Mouse (Mus musculus) CD8-positive naive resting alpha-beta T cell, adult 2 months (primary cell): Measurements from ENCODE around the gene Crybb3.
"Not testable (repeated sequence)": the region's sequence is repeated elsewhere in the genome, so short reads cannot be mapped to it uniquely, and the experiment has no call there.

ENCODE experiments used
- DNase-seq, 2 experiments: peaks; one replicate each; pipeline ENCODE4 v3.0.0; 2022; ENCODE audit warnings: low read depth in 2 of 2, low spot score in 2 of 2

Crybb3 gene

DNA sequence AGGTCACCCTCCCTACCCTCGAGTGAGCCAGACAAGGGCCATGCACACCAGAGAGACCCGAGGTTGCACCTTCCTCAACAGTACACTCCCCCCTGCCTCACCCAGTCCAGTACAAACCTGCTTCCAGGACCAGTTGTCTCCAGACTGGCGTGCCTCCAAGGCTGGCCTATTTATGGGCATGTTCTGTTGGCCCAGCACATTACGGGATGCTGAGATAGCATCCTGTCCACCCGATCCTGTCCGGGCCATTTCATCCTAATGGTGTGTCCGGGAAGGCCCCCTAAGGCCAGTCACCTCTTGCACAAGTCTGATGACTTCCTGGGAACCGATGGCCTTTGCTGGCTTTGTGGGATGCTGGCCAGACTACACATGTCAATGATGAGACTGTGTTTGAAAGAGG, at the start of gene Crybb3:
Gene Crybb3, minus strand, starts transcription at position 146 of the 400 bp plus-strand sequence.
- no peak for DNase-seq

DNA sequence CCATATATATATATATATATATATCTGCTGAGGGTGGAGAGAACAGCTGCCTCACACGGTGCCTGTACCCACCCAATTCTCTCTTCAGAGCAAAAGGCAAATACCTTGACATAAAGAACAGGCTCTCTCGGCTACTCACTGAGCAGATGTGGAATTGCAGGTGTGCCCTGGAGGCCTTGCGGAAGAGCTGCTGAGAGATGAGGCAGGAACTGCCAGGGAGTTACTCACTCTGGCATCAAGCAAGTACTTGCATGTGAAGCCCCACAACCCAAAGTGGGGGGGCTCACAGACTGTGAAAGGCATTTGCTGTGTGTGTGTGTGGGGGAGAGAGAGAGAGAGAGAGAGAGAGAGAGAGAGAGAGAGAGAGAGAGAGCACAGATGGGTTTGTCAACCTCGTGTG, 47.0 kb upstream of the Crybb3 start:
- DNase-seq, result no peak

DNA sequence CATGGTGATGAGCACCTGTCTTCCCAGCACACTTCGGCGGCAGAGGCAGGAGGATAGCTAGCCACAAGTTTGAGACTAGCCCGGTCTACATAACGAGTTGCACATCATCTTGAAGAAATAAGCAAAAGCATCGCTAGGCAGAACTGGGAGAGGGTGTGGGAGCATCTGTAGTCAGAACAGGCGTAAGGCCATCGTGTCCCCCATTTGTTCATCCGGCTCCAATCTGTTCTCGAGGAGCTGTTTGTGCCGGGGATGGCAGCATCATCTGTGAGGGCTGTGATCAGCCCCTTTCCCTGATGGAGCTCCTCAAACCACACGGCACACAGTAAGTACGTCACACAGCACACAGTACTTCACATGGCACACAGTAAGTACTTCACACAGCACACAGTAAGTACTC, 45.1 kb upstream of the Crybb3 start:
- DNase-seq, result no peak

DNA sequence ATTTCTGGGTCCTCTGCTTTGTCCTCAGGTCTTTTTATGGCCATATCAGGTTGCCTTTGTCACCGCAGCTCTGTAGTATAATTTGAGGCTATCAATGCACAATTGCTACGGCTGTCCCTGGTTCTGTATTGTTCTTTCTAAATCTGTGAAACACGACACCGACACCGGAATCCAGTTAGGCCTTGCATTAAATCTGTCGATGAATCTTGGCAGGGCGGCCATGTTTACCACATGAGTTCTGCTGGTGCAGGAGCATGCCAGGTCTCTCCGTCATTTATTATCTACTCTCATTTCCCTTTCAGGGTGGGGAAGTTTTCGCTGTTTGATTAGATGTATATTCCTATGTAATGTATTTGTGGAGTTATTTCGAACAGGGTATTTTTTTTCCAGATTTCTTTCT, 42.3 kb upstream of the Crybb3 start:
- no peak for DNase-seq

DNA sequence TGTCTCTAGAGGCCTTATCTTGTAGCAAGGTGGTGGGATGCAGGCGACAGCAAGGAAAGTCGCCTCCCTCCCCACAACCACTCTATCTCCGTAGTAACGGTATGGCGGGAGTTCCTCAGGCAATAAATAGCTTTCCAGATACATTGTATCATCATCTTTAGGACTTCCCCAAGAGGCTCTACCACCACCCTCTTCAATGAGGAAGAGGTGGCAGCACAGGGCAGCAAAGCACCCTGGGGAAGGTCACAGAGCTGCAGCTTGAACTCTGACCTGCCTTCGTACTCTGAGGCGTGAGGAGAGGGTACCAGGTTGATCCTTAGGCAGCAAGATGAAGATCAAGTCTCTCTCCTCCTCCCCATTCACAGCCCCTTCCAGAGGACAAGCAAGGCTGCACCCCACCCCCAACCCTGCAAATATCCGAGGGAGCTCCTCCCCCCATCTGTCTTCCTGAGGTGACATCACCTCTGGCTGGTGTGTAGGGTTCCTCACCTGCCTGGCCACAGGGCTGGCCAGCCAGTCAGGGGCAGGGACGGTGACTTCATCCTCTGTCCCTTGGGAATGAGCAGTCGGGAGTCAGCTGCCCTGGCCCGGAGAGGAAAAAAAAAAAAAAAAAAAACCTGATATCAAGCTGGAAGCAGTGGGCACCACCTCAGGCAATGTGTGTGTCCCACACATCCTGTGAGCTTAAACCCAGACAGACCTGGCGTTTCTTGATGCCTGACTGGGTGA, 41.1 kb upstream of the Crybb3 start:
- no peak for DNase-seq

DNA sequence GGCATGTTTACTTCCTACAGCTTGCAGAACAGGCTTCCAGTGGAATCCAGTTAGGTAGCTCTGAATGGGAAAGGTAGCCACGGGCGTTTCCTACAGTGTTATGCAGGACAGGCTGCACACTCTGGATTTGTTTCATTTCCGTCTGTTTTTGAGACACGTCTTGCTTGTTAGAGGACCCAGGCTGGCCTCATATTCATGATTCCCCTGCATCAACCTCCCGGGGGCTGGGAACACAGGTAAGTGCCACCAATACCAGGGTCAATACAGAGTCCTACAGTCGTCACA, 40.1 kb upstream of the Crybb3 start:
- DNase-seq, result no peak

DNA sequence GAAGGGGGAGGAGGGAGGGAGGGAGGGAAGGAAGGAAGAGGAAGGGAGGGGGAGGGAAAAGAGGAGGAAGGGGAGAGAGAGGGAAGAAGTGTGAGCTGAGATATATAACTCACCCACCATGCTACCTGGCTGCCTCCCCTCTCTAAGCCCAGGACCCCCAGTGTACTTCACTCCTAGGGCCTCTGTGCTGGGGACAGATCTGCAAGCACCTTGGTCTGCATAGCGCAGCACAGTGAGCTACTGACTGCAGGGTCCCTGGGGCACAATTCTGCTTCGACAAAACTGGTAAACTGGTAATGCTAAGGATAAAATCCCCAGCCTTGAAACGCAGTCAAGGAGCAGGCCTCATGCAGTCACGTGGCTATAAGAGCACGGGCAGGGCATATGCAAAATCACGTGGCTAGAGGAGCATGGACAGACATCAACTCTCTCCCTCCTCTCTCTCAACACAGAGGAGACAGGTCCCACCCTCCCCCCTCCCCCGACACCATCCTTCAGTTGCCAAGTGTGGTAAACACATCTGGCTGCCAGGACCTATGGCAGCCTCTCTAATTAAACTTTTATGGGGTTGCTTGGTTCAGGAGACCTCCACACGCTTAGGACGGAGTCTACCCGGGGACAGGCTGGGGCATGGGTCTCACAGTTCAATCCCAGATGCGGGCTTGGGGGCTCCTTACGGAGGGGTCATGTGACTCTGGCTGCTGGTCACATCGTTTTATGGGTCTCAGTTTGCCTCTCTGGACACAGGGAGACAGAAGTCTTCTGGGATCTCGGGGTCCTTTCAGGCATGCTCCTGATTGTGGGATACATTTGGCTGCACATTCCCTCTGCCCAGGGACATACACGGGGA, 39.6 kb upstream of the Crybb3 start:
- no peak for DNase-seq

DNA sequence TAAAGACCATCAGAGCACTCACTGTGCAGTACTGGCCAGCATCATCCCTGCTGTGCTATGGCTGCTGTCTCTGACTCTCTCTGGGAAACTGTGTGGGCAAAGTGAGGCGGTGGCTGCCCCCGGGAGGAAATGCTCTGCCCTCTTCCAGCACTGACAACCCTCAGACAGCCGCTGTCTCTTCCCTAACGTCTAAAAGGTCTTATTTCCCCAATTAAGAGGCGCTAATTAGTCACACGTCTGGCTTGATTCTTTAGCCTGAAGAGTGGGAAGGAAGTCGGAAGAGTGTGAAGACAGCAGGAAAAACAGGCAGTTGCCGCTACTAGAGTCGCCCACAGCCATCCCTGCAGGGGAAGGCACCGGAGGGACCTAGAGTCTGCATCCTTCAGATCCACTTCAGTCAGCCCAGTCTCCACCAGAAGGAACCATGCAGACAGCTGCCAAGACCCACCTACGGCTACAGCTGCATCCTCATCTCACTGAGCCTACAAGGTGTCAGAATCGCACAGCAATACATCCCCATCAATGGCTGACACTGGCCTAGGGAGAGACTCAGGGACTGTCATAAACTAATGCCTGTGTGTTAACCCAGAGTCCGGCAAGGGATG, 38.6 kb upstream of the Crybb3 start:
- DNase-seq, result no peak

DNA sequence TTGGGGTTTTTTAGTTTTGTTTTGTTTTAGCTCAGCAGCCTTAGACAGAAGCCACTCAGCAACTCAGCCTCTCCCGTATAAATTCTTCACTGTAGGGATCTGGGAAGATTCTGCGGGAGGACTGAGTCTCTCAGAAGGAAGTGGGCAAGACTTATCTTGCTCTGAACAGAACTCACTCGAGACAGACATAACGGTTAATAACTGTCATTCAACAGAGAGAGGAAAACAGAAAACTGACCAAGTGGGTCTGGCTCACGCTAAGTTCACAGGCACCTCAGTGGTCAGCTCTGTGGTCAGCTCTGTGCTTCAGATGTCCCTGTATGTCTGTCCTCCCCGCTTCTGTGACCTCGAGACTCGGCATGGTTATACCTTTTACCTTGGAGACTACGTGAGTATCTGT, 37.9 kb upstream of the Crybb3 start:
- no peak for DNase-seq

DNA sequence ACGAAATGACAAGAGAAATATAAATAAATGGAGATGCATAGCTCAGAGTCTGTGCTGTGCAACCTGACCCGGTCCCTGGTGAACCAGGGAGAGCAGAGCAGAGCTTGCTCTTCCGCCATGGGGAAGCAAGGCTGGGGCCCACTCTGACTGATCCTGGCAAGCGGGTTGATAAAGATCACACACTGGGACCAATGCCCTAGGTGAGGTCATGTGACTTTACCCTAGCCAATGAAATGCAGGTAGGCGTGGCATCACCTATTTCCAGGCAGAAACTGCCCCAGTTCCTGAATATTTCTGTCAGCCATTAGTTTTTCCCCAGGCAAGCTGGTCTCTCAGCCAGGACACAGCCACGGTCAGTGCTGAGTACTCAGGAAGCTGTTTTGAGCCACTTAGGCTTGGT, 37.3 kb upstream of the Crybb3 start:
- no peak for DNase-seq

DNA sequence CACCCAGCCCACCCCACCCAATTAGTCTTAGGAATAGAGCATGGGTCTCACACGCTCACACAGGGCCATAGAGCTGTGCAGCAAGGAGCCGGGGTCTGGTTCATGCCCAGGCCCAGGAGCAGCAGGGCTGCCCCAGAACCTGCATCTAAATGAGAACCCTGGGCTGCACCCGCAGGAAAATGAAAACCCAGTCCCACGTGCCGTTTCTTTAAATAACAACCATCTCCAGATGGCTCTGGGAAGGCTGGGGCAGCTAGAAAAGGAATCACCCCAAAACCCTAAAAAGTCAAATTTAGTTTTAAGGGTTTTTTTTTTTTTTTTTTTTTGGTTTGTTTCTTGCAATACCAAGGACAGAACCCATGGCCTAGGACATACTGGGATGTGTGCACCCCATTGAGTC, 36.0 kb upstream of the Crybb3 start:
- DNase-seq, result no peak

DNA sequence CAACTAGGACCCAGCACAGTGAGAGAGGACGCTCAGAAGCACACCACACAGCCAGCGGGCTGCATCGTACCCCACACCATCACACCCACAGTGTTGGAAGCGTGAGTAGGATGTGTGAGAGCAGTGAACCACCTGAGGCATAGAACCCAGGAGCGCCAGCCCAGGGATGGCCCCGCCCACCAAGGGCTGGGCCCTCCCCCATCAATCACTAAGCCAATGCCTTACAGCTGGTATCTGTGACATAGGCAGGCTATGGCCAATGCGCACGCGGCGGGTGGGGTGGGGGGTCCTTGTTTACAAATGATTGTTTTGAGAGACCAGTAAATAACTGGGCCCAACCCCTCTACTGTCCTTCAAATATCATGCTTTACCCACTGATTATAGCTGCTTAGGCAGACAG, 34.5 kb upstream of the Crybb3 start:
- DNase-seq, result no peak

DNA sequence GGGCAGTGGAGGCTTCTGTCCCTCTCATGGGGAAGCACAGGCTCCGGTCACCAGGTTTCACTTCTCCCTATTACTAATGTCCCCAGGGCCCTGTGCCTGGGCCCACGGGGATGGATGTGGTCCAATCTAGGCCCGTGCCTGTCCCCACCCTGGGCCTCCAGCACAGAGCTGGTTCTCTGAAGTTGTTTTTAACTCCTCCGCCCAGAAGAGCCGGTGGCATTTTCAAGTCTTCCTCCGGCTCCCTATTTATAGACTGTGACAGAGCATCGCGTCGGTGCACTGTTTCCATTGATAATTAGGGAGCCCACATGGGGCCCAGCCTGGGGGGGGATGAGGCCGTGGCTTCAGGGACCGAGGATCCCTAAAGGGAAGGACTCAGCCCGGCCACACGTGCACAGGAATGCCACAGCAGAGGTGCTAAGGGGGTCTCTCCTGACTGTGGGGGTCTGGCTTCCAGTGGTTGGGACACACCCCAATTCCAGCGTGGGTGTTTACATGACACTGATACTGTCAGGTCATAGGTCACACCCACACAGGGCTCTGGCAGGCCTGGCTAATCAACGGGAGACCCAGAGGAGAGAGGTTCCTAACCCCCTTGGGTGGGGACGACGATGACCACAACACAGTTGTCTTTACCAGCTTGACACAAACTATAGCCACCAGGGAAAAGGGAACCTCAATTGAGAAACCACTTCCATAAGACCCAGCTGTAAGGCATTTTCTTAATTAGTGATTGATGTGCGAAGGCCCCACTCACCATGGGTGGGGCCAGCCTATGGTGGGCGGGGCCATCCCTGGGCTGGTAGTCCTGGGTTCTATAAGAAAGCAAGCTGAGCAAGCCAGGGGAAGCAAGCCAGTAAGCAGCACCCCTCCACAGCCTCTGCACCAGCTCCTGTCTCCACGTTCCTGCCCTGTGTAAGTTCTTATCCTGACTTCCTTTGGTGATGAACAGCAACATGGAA, 33.2 kb upstream of the Crybb3 start:
- DNase-seq, result no peak

DNA sequence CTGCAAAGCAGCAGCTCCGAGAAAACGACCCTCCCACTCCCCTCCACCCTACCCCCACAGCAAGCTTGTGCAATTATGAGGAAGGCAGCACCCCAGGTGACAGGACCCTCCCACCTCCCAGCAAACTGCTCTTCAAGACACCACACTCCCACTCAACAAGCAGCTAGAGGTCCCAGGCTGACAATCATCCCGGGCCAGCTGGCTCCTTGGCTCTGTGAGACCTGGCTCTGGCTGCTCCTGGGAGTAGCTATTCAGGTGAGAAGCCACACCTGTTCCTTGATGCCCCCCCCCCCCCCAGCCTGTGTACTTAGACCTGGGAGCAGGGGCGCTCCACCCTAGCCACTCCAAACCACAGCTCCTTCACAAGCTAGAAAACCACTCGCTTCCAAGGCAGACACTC, 31.7 kb upstream of the Crybb3 start:
- no peak for DNase-seq

DNA sequence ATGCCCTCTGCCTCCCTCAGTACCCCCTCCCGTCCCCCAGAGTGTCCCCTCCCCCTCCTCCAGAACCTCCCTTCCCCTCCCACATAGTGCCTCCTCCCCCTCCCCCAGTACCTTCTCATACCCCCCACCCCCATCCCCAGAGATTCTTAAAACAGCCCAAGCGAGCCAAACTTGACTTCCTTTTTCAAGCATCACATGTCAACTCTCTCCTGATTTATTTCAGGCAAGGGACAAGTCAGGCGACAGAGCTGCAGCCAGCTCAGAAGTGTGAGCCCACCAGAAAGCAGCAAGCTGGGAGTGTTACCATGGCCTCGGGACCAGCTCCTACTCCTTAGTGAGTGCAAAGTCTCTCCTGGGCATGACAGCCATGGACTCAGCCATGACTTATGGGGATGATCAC, 30.0 kb upstream of the Crybb3 start:
- no peak for DNase-seq

DNA sequence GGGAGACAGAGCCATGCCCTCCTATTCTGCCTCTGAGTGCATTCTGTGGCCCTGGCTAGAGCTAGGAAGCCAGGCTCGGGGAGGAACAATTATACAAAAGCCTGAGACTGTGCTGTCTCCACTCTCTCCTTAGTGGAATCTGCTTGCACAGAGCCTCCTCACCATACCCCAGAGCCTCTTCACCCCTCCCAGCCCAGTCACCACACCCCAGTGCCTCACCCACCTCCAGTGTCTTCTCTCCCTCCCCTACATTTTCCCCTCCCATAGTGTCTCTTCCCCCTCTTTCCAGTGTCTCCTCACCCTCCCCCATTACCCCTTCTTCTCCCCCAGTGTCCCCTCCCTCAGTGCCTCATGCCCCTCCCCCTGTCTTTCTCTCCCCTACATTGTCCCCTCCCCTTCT, 29.5 kb upstream of the Crybb3 start:
- DNase-seq, result no peak

DNA sequence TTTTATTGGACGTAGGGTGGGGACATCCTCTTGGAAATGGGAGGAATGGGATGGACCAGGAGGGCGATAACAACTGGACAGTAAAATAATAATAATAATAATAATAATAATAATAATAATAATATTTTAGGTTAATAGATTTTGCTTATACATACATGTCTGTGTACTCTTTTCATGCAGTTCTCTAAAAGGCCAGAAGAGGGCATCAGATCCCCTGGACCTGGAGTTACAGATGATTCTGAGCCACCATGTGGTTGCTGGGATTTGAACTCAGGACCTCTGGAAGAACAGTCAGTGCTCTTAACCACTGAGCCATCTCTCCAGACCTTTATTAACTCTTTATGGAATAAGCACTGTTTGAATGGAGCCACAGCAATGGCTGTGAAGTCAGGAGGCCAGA, 28.3 kb upstream of the Crybb3 start:
- DNase-seq, result not testable (repeated sequence)

DNA sequence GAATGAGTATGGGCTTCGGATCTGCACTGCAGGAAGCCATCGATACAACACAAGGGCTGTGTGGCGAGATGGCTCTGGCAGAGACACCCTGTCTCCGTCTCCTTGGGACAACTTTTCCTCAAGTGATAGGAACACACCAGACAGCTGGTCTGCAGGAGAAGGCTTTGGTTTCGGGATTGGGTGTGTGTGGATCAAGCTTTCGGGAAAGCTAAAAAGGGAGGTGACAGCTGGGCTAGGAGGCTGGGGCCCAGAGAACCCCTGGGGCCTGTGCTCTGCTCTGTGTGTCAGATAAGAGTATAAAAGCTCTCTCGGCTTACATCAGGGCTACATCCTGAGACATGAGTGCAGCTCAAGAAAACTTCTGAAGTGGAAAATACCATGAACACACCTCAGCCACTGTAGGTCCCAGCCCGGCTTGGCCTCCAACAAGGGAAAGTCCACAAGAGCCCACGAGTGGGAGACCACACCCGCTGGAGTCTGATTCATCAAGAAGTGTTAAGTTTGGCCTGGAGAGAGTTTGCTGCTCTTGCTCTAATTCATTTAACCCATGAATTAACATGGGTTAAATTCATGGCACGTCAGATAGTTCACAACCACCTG, 26.9 kb upstream of the Crybb3 start:
- DNase-seq, result no peak

DNA sequence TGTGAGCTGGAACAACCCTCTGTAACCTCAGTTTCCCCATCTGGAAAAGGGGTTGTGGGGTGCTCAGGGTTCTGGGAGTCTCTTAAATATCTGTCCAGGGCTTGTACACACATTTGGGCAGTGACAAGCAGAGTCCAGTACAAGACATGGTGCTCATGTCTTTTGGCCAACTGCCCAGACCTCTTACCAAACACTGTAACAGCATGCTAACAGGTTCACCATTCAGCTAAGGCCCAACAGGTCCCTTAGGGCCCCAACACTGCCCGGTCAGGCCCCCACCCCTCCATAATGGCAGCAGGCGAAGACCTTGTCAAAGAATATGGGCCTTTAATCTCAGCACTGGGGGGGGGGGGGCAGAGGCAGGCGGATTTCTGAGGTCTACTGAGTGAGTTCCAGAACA, 26.3 kb upstream of the Crybb3 start:
- DNase-seq, result no peak

DNA sequence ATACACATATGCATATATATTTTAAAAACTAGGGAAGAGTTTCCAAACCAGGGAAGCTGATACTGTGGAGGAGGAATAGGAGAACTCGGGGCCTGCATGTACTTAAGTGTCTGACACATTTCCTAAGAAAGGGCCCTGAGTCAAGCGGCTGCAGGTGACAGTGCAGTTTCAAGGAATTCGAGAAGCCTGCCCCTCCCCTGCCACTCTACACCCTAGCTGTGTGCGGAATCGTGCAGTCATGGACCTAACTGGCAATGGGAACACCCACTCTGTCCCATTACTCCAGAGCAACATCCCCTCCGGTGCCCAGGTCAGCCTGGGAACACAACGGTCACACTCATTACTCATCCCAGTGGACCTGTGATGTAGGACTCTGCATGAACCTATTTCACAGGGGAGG, 25.2 kb upstream of the Crybb3 start:
- DNase-seq, result no peak

DNA sequence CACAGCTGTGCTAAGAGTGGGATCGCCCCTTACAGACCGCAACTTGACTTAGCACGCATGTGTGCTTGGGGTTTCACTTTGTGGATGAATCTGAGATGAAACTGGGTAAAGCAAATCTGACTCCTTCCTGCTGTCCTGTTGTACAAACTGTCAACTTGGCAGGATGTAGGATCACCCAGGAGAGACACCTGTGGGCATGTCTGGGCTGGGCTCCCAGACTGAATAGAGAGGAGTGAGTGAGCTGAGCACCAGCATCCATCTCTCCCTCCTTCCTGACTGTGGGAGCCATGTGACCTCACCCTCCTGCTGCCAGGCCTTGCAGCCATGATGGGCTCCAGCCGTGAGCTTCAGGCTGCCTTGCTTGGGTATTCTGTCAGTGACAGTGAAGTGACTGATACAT, 24.1 kb upstream of the Crybb3 start:
- DNase-seq, result no peak
